Mouse (Mus musculus) brain, adult 2 months (tissue): ENCODE data around the gene Aff1.

ENCODE experiments used
- DNase-seq: peaks from one replicate; pipeline ENCODE4 v3.0.0; 2011; ENCODE audit warnings: low read depth, low spot score

Gene Aff1

DNA sequence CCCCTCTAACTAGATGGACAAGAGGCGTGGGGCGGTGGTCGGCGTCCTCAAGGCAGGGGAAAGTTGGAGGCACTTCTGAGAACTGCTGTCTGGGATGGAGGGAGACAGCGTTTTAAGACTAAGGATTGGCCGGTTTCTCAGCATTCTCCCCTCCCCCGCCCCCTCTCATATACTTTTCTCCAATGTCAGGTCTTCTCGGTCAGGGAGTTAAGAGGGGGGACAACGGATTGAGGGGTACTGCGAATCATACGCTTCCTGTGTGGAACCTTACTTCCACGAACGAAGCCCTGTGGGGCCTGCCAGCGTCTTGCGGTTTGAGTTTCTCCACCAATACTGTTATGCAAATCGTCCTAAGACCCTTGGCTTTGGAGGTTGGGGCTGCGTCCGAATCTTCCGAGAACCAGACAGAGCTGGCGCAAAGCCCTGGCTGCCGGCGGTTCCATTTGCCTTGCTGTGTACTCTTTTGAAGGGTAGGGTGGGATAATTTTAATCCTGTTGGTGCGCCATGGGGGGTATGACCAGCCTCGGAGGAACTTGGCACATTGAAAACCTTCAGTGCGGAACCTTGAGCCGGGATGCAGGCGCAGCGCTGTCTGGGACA lies 967 bp downstream of the Aff1 start:
- DNase-seq = peak; percentile 8

DNA sequence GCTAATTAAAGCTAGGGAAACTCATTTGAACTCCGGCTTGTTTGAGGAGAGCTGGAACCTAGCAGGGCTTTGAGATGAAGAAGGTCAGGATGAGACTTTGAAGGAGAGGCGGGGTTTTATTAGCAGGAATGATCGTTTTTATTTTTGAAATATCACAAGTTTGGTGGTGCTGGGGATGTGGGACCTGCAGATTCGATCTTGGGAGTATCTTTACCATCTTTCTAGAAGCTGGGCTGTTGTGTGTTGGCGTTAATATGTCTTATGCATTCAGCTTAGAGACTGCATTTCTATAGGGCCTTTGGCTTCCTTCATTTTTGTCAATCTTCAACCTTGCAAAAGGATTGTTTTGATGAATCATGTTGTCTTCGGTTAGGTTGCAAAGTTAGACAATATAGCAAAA lies 1.9 kb downstream of the Aff1 start:
- no peak for DNase-seq

DNA sequence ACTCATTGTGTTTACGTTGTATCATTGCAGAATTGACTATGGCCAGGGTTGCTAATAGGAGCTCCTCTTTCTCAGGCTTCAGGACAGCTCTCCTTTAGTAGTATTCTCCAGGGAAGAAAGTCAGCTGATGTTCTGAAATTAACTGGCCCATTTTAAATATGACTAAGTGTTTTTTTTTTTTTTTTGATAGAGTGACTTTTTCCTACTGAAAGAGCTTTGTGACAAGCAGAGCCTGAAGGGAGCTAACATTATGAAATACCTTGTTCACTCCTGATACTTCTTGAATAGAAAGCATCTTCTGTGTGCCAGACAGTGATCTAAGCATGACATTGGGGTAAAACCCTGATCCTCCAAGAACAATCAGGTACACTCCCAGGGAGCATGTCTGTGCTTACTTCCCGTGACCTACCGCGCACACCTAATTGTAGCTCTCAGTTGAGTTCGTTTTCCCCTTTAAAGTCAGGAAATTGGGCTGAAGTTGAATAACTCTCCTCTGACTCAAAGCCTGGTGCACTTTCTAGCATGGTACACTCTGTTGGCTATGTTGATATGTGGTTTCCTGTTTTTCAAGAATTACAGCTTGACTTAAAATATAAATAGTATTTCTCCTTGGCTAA lies 5.8 kb downstream of the Aff1 start:
- DNase-seq = peak; percentile 16

DNA sequence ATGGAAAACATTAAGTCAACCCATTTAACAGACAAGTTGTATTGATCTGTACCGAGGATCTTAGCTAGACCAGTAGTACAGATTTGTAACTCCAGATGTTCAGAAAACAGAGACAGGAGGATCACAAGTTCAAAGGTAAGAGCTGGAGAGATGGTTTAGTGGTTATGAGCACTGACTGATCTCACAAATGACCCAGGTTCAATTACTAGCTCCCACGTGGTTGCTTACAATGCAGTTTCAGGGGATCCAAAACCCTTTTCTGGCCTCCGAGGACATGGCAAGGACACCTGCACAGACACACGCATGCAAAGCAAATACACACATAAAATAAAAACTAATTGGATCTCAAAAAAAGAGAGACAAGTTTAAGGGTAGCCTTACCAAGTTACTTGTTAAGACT lies 6.4 kb downstream of the Aff1 start:
- no peak for DNase-seq

DNA sequence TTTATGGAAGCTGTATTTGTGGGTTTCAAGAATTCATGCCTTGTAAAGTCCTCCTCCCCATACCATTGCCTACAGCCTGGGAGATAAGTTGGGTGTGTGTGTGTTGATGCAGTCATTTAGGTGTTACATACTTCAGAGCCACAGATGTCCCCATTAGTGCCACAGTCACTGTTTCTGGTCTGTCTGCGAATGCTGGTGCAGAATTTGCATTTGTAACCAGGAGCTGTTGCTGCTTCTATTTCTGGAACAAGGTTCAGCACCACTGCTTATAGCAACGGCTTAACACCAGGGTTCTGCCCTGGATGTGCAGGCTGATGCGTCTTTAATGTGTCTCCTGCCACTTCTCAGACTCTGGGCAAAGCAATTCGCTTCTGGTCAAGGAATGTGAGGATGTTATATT lies 7.4 kb downstream of the Aff1 start:
- DNase-seq = peak; percentile 12

DNA sequence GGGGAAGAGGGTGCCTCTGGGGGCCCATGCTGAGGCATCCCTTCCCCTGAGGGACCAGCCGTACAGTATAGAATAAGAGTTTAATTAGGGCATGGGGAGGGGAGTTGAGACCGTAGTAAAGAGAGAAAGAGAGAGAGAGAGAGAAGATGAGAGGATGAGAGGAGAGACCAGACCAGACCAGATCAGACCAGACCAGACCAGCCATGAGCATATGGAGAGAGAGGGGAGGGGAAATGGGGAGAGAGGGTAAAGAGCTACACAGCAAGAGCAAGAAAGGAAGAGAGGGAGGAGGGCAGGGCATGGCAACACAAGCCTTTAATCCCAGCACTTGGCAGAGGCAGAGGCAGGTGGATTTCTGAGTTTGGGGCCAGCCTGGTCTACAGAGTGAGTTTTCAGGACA lies 8.5 kb downstream of the Aff1 start:
- no peak for DNase-seq

DNA sequence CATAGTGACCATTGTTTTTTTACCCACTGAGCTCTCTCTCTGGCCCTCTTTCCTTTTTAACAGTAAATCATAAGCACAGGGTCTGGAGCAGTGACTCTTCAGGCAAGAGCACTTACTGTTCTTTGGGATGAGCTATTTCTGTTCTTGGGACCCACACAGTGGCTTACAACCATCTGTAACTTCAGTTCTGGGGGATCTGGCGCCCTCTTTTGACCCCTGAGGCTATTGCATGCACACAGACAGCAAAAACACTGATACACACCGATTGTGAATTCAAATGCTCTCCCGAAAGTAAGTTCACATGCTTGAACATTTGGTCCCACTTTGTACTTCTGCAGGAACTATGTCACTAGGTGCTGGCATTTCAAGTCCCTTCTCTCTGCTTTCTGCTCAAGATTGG lies 9.3 kb downstream of the Aff1 start:
- DNase-seq = no peak

DNA sequence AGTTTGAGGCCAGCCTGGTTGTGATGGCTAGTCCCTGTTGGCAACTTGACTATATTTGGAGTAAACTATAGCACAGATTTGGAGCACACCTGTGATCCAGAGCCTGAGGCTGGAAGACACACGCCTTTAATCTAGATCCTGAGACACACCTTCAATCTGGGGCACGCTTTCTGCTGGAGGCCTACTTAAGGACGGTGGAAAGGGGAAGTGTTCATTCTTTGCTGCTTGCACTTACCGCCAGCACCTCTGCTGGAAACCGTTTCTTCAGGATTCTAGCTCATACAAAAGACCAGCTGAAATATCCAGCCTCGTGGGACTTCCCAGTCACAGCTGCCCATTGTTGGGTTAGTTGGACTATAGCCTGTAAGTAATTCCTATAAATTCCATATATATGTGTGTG lies 10.4 kb downstream of the Aff1 start:
- DNase-seq = no peak

DNA sequence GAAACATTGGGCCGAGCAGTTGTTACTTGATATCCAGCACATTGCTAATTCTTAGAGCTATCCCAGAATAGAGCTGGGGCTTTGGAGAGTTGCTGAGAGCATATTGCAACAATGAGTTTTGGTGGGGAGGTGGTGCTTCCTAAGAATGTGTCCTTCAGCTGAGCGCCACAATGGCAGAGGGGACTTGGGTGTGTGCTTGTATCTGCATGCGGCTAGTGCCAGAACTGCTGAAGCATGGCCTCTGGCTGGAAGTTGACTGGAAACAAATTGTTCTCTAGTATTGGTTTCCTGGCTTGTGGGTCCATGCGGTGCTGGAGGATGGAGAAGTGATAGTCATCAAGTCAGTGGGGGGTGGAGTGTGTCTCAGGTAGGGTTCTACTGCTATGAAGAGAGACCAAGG lies 13.2 kb downstream of the Aff1 start:
- no peak for DNase-seq

DNA sequence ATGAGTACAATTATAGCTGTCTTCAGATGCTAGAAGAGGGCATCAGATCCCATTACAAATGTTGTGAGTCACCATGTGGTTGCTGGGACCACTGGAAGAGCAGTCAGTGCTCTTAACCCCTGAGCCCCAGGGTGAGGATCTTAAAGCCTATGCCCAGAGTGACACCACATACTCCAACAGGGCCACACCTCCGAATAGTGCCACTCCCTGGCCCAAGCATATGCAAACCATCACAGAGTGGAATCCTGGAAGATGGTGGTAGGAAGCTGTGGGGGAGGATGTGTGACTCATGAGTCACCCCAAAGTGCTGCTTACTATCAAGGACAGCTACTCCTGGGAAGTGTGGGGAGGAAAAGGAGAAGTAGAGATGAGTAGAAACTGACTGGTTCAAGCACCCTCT lies 13.7 kb downstream of the Aff1 start:
- DNase-seq = peak; percentile 65

DNA sequence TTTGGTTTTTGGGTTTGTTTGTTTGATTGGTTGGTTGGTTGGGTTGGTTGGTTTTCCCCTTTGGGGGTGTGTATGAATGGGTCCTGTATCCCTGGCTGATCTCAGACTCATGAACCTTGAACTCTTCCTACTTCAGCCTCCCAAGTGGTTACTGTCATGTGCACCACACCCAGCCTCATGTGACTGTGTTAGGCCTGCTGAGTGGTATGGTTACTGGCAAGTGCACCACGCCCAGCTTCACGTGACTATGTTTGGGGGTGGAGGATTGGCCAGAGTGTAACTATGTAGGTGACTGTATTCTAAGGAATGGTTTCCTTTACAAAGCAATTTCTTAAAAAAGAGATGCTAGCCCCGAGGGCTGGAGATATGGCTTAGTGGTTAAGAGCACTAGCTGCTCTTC lies 16.9 kb downstream of the Aff1 start:
- no peak for DNase-seq

DNA sequence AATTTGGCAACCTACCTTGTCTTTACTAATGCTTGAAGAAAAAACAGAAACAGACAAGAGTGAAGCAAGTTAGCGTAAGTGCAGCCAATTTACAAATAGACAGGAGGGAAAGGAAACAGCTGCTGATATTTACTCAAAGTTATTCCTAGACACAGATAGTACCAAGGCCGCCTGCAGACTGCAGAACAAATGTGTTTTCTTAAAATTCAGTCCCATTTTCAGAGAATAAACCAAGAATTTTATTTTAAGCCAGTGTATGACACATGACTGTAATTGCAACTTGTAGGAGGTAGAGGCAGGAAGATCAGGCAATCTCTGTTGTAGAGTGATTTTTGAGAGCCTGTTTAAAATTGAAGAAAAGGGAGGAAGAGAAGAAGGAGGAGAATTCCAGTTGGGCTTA lies 19.7 kb downstream of the Aff1 start:
- peak; percentile 71 for DNase-seq

DNA sequence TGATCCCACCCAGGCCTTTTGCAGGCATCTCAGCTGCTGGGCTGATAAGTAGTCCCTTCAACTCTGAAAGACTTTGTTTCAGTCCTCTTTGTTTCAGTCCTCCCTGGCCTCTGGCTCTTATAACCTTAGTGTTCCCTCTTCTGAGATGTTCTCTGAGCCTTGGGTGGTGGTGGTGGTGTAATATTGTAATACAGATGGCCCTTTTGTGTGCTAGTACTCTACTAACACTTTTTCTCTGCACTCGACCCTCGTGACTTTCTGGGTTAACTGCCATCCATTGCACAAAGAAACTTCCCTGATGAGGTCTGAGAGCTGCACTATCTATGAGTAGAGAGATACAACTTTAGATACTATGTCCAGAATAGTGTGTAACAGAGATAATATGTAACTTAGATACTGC lies 21.2 kb downstream of the Aff1 start:
- no peak for DNase-seq

DNA sequence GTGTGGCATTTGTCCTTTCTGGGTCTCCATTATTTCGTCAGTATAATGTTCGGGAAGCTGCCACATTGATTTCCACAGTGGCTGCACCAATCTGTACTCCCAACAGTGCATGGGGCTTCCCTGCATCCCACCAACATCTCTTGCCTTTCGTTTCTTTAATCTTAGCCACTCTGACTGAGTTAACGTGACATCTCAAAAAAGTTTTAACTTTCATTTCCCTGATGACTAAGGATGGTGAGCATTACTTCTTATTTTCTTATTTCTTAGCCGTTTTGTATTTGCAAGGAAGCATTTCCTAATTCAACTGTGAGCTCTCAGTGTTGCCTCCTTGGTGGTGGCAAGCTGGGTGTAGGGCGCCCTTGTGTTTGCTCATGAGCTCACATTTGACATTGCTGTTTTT lies 22.8 kb downstream of the Aff1 start:
- DNase-seq = no peak

DNA sequence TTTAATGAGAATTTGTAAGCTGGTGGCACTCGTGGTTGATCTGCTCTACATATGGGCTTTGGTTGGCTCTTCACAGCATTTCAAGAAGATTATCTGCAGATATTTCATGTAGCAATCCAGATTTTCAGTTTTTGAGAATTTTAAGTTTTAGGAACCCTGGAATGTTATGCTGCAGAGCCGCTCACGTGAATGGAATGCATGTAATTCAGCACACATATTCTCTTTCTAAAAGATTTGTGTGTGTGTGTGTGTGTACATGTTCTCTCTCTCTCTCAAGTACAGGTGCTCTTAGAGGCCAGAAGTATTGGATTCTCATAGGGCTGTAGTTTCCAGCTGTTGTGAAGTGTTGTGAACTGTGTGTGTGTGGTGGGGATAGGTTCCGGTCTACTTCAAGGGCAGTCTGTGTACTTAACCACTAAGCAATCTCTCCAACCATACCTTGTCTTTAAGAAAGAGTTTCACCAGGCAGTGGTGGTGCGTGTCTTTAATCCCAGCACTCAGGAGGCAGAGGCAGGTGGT lies 24.7 kb downstream of the Aff1 start:
- no peak for DNase-seq

DNA sequence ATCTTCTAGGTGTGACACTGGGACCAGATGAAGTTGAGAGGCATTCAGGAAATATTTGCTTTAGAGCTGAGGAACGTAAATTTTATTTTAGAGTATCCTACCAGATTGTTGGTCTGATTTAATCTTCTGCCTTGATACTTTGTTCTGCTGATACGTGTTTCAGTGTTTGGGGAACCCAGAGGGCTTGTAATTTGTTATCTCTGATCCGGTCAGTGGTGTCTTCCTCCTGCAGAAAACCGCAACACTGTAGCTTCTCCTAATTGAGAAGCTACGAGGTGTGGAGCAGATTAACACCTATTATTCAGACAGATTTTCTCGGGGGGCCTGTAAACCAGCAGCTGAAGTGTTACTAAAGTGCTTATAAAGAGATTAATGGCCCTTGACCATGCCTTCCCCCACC lies 27.0 kb downstream of the Aff1 start:
- DNase-seq = no peak

DNA sequence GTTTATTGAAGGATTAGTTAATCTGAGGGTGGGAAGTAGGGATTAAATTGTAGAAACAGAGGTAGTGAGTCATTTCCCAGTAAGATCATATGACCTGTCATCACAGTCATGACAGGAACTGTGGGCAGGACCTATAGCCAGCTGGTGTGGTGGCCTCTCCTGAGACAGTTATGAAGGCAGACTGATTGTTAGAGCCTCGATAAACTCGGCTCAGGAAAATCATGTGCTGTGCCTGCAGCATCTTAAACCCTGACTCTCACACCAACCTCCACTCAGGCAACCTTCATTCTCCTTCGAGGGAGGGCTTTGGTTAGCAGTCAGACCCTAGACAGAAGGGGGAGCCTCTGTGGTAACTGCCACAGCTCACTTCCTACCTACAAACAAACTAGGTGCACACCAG lies 27.7 kb downstream of the Aff1 start:
- no peak for DNase-seq

DNA sequence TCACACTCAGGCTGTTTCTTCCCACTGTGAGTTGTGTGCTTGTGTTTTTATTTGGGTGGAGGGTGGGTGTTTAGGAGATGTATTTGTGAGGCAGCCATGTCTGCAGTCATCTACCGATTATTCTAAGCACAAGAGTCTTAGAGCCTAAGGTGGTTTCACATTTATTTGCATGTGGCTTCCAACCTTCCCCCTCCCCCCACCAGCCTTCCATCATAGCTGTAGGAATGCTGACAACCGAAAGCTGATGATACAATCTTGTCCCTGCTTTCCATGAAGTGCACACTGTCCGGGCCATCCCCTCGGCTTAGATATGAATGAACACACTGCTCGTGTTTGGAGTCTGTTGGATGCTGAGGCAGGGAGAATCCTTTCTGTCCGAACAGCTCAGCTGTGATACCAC lies 28.8 kb downstream of the Aff1 start:
- DNase-seq = no peak

DNA sequence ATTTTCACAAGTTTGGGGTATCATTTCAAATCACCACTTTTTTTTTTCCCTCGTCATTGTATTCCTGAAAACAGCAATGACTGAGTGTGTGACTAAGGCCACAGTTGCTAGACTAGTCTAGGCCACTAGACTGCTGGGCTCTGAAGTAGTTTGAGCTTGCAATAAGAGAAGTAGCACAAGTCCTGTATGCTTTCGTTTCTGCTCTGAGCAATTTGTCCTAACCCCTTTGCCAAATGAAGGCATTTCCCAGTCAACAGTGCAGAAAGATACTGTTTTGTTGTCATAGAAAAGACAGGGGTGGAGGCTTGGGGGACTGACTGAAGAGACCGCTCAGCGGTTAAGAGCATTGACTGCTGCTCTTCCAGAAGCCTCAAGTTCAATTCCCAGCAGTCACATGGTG lies 29.3 kb downstream of the Aff1 start:
- DNase-seq = no peak

DNA sequence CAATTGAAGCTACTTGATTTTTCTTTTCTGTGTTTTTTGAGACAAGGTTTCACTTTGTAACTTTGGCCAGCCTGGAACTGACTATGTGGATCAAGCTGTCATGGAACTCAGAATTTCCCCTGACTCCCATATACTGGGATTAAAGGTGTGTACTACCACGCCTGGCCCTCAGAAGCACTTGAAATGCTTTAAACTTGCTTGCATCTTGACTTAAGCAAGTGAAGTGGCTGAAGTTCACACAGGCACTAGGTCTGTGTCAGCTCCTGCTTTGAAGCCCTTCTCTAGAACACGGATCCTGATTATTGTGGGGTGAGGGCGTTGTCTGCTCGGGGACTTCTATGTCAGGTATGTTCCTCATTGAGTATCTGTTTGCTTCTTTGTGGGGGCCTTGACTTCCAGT lies 30.5 kb downstream of the Aff1 start:
- no peak for DNase-seq

DNA sequence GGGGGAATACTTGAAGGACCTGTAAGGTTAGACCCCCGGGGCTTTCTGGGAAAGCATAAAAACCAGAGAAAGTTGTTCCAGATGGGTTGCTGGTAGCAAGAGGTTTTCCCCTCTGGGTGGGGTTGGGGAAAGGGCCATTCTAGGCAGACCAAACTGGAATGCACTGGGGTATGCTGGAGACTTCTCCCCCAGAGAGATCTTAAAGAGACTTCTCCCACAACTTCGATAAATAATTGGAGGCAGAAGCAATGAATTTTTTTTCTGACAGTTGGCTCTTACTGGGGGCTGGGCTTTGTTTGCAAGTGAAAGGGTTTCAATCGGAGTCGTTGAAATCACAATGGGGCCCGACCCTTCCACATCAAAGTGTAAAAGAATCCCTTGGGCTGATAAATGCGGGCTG lies 32.2 kb downstream of the Aff1 start:
- DNase-seq = no peak

DNA sequence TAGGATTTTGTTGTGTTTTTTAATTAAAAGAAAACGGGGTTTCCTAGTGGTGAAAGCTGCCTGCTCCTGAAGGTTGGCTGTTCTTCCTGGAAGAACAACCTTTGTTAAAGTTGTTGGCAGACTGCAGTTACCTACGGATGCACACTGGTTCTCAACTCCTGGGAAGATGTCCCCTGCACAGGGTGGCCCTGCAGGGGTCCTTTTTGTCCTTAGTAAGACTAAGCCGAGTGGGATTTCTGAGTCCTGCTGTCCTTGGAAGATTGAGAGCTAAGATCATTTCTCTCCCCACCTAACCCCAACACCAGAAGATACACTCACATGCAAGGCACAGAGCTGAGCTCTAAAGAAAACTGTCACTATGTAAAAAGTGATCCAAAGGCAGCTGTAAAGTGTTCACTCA lies 32.6 kb downstream of the Aff1 start:
- DNase-seq = no peak

DNA sequence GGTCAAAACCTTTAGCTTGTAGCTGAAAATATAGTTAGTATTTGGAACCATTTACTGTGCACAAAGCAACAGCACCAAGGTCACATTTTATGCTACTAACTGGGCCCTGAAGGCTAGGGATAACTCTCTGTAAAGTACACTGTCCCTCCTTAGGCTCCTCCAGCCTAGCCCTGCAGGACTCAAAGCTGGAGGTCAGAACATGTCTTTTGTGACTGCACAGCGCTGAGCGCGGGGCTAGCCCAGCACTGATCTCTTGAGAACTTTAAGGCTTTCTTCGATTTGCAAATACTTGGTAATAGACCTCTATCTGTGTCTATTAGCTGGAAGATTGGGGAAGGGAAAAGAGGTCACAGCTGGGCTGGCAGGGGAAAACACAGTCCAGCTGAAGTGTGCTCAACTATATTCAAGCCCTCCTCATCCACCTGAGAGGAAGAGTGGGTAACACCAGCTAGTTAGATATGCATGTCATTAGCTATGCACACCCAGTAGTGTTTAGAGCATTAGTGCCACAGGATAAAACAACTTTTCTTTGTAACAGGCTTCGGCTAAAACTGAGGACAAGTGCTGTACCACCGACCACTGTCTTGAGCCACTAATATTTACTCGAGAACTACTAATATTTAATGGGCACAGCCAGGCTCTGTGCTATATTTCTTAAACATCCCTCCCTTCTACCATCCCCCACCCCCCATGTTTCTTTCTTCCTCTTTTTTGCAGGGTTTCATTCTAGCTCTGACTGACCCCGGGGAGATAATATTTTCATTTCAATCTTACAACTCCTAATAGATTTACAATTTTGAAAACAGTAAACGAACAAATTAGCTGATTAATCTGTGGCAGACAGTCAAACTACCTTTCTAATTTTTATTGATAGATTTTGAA lies 33.3 kb downstream of the Aff1 start:
- DNase-seq = no peak
